Mouse (Mus musculus) liver, adult 2 months (tissue): ENCODE data around the gene Wdr11.

Experiments
- CTCF ChIP-seq: fragments of 200-500 bp; IDR thresholded peaks from 2 replicates; pipeline ENCODE4 v1.5.1; 2011; ENCODE audit warnings: low read depth, low read length, control low read depth
- POLR2A ChIP-seq: fragments of 200-500 bp; IDR thresholded peaks from 2 replicates; pipeline ENCODE4 v1.6.1; 2011; ENCODE audit warnings: low read length, control low read depth; ENCODE audit not compliant: insufficient read depth; ENCODE audit errors: extremely low read depth

- TF ChIP-seq CTCF (no peak), POLR2A (no peak)
These were observed 63.3 kb downstream of the Wdr11 start for GRCm38 (mm10) chr7:129654923-129655322.
